Mouse (Mus musculus) erythroid progenitor cell, adult 5-6 weeks (primary cell): ENCODE data around the gene Spint2. TPM values are rescaled to one million over a fixed set of nuclear protein-coding genes. Genes with fewer than 3 reads are reported as not detected.
"Not testable (repeated sequence)": the region's sequence is repeated elsewhere in the genome, so short reads cannot be mapped to it uniquely, and the experiment has no call there.

ENCODE experiments used
- ATAC-seq: replicated peaks from 2 replicates; pipeline ENCODE4 v1.8.0; 2016; ENCODE audit warnings: moderate number of reproducible peaks, mild to moderate bottlenecking, moderate TSS enrichment, inconsistent platforms; ENCODE audit not compliant: poor library complexity, low FRiP score, severe bottlenecking
- total RNA-seq, 2 experiments: library from RNA; stranded (forward) in 1 of 2; stranded (reverse) in 1 of 2; fragments of 150-400 nt in 1 of 2; fragments of 186-747, 209-891 nt in 1 of 2; gene quantifications; 2 replicates each; pipeline versions ENCODE4 v1.2.3 to v1.2.4; 2015 to 2017; ENCODE audit warnings: low replicate concordance in 2 of 2

Gene Spint2
- total RNA-seq, 2 experiments from 2014 or later: 4.2 TPM; not detected in 1

- ATAC-seq: no peak
Observed at GRCm38 (mm10) chr7:29247706-29248105, 34.0 kb downstream of the Spint2 start.

GRCm38 (mm10) chr7:29247314-29247700 lies 34.4 kb downstream of the Spint2 start:
- peak; percentile 53 for ATAC-seq

GRCm38 (mm10) chr7:29246619-29247313 lies 34.9 kb downstream of the Spint2 start:
- no peak; the same call in 1 of the 2 replicates for ATAC-seq

GRCm38 (mm10) chr7:29246015-29246414 lies 35.7 kb downstream of the Spint2 start:
- no peak for ATAC-seq

GRCm38 (mm10) chr7:29244732-29245416 lies 36.8 kb downstream of the Spint2 start:
- no peak for ATAC-seq

GRCm38 (mm10) chr7:29238019-29238967 lies 43.4 kb downstream of the Spint2 start, which contains the start of gene Yif1b:
Gene Yif1b, plus strand, starts transcription at chr7:29238329.
- peak; percentile 97 for ATAC-seq

- not testable (repeated sequence) for ATAC-seq
Observed at GRCm38 (mm10) chr7:29237596-29237995, 44.1 kb downstream of the Spint2 start.

- ATAC-seq: no peak
Observed at GRCm38 (mm10) chr7:29236593-29236992, 45.1 kb downstream of the Spint2 start.

- ATAC-seq: no peak
Observed at GRCm38 (mm10) chr7:29234661-29235060, 47.1 kb downstream of the Spint2 start.

GRCm38 (mm10) chr7:29233745-29234144 lies 48.0 kb downstream of the Spint2 start:
- ATAC-seq: no peak

GRCm38 (mm10) chr7:29232247-29233013 lies 49.3 kb downstream of the Spint2 start, which contains the start of gene Kcnk6:
Gene Kcnk6, minus strand, starts transcription at chr7:29232515.
- no peak for ATAC-seq

GRCm38 (mm10) chr7:29231517-29231916 lies 50.2 kb downstream of the Spint2 start:
- no peak for ATAC-seq

GRCm38 (mm10) chr7:29230560-29230959 lies 51.2 kb downstream of the Spint2 start:
- no peak for ATAC-seq

GRCm38 (mm10) chr7:29228202-29228601 lies 53.5 kb downstream of the Spint2 start:
- ATAC-seq: no peak

- ATAC-seq: no peak
Observed at GRCm38 (mm10) chr7:29225520-29225919, 56.2 kb downstream of the Spint2 start.

- no peak for ATAC-seq
Observed at GRCm38 (mm10) chr7:29224756-29225394, 56.8 kb downstream of the Spint2 start.

GRCm38 (mm10) chr7:29214846-29215245 lies 66.9 kb downstream of the Spint2 start:
- no peak for ATAC-seq

- no peak for ATAC-seq
Observed at GRCm38 (mm10) chr7:29214236-29214635, 67.5 kb downstream of the Spint2 start.

GRCm38 (mm10) chr7:29213675-29214082 lies 68.0 kb downstream of the Spint2 start, which contains the start of gene Catsperg1:
Gene Catsperg1, minus strand, starts transcription at chr7:29214035.
- ATAC-seq: no peak
